1 mouse cellular context compared by ENCODE assay signal in genomic region chr10:80649910-80650309, GRCm38 (mm10). TPM values are rescaled to one million over a fixed set of nuclear protein-coding genes. Genes with fewer than 3 reads are reported as not detected.
"Had no signal": no experiment of that assay in that cellular context is flagged by ENCODE, and none has a peak within 500 bp of the region (broad histone marks: within the 10 kb centered on the region; RNA-seq: fewer than 3 reads in every experiment).

No protein-coding gene starts in this region.

RNA-seq across cellular contexts. Expression of gene Adat3, which starts 47.2 kb away (rescaled TPM):
- total RNA-seq: neutrophil, adult 5-6 weeks had no signal
